Mouse (Mus musculus): Measurements from ENCODE around the gene Phf21a. TPM values are rescaled to one million over a fixed set of nuclear protein-coding genes. Genes with fewer than 3 reads are reported as not detected.

The Phf21a gene
- polyA plus RNA-seq, 1 experiment from 2014 or later: 46.2 TPM

GRCm38 (mm10) chr2:92380495-92381050 lies 287.7 kb downstream of the Phf21a start:
- H3K4me1 ChIP-seq (replicated peaks; ENCODE audit: control insufficient read depth, insufficient read depth, low read length): peaks cover 4% of the 10 kb centered on the region; the same call in 1 of the 2 replicates
- no peak for DNase-seq (ENCODE audit: low spot score)
- no peak overlapping the region for H3K9ac ChIP-seq (ENCODE audit: low read depth, low read length)
- WGBS: 81% methylated on average over 6 of the region's 6 CpGs
- no peak overlapping the region for H3K4me3 ChIP-seq (ENCODE audit: low read depth, low read length)
- no peak for ATAC-seq (ENCODE audit: low FRiP score)
- H3K27ac ChIP-seq (ENCODE audit: low read depth, low read length): no peak overlapping the region
- no peaks in the 10 kb centered on the region for H3K9me3 ChIP-seq (ENCODE audit: control insufficient read depth, low read length)
- H3K27me3 ChIP-seq (ENCODE audit: control insufficient read depth, insufficient read depth, low read length): no peaks in the 10 kb centered on the region
- peaks cover 11% of the 10 kb centered on the region for H3K36me3 ChIP-seq (ENCODE audit: control insufficient read depth, insufficient read depth, low read length)
- no peak overlapping the region for H3K4me2 ChIP-seq (replicated peaks; ENCODE audit: low read depth, low read length)

GRCm38 (mm10) chr2:92381161-92381560 lies 288.2 kb downstream of the Phf21a start:
- Histone ChIP-seq H3K4me1 (replicated peaks; ENCODE audit: control insufficient read depth, insufficient read depth, low read length) (no peaks in the 10 kb centered on the region), H3K27ac (ENCODE audit: low read depth, low read length) (no peak overlapping the region), H3K4me3 (ENCODE audit: low read depth, low read length) (no peak overlapping the region), H3K36me3 (ENCODE audit: control insufficient read depth, insufficient read depth, low read length) (peaks cover 16% of the 10 kb centered on the region), H3K9me3 (ENCODE audit: control insufficient read depth, low read length) (no peaks in the 10 kb centered on the region), H3K27me3 (ENCODE audit: control insufficient read depth, insufficient read depth, low read length) (no peaks in the 10 kb centered on the region), H3K9ac (ENCODE audit: low read depth, low read length) (no peak overlapping the region), H3K4me2 (replicated peaks; ENCODE audit: low read depth, low read length) (no peak overlapping the region)
- DNase-seq (ENCODE audit: low spot score) (no peak), ATAC-seq (ENCODE audit: low FRiP score) (no peak)
- 86% methylated on average over 5 of the region's 5 CpGs for WGBS

- Histone ChIP-seq H3K27ac (ENCODE audit: low read depth, low read length) (no peak within 1 kb of the TSS), H3K27me3 (ENCODE audit: control insufficient read depth, insufficient read depth, low read length) (no peaks in the 10 kb centered on the region), H3K9me3 (ENCODE audit: control insufficient read depth, low read length) (no peaks in the 10 kb centered on the region), H3K9ac (ENCODE audit: low read depth, low read length) (no peak within 1 kb of the TSS), H3K4me3 (ENCODE audit: low read depth, low read length) (no peak within 1 kb of the TSS), H3K36me3 (ENCODE audit: control insufficient read depth, insufficient read depth, low read length) (peaks cover 19% of the 10 kb centered on the region), H3K4me1 (replicated peaks; ENCODE audit: control insufficient read depth, insufficient read depth, low read length) (no peaks in the 10 kb centered on the region), H3K4me2 (replicated peaks; ENCODE audit: low read depth, low read length) (no peak within 1 kb of the TSS)
- WGBS: 88% methylated on average over 5 of the region's 5 CpGs
- DNase-seq (ENCODE audit: low spot score) (no peak), ATAC-seq (ENCODE audit: low FRiP score) (no peak)
Measured at GRCm38 (mm10) chr2:92381901-92382588, 289.1 kb downstream of the Phf21a start, which contains the start of gene 1700029I15Rik. 1700029I15Rik (plus strand) TSS chr2:92382538.

- Histone ChIP-seq H3K27me3 (ENCODE audit: control insufficient read depth, insufficient read depth, low read length) (no peaks in the 10 kb centered on the region), H3K36me3 (ENCODE audit: control insufficient read depth, insufficient read depth, low read length) (peaks cover 19% of the 10 kb centered on the region), H3K9ac (ENCODE audit: low read depth, low read length) (no peak overlapping the region), H3K9me3 (ENCODE audit: control insufficient read depth, low read length) (no peaks in the 10 kb centered on the region), H3K27ac (ENCODE audit: low read depth, low read length) (no peak overlapping the region), H3K4me3 (ENCODE audit: low read depth, low read length) (no peak overlapping the region), H3K4me2 (replicated peaks; ENCODE audit: low read depth, low read length) (no peak overlapping the region), H3K4me1 (replicated peaks; ENCODE audit: control insufficient read depth, insufficient read depth, low read length) (no peaks in the 10 kb centered on the region; the same call in 1 of the 2 replicates)
- ATAC-seq (ENCODE audit: low FRiP score) (no peak), DNase-seq (ENCODE audit: low spot score) (no peak)
- WGBS: 88% methylated on average over 4 of the region's 4 CpGs
Measured at GRCm38 (mm10) chr2:92382759-92383158, 289.8 kb downstream of the Phf21a start.

- 73% methylated on average over 4 of the region's 4 CpGs for WGBS
- Histone ChIP-seq H3K4me2 (replicated peaks; ENCODE audit: low read depth, low read length) (no peak overlapping the region), H3K27me3 (ENCODE audit: control insufficient read depth, insufficient read depth, low read length) (no peaks in the 10 kb centered on the region), H3K9me3 (ENCODE audit: control insufficient read depth, low read length) (no peaks in the 10 kb centered on the region), H3K4me3 (ENCODE audit: low read depth, low read length) (no peak overlapping the region), H3K4me1 (replicated peaks; ENCODE audit: control insufficient read depth, insufficient read depth, low read length) (peaks cover 6% of the 10 kb centered on the region), H3K9ac (ENCODE audit: low read depth, low read length) (no peak overlapping the region), H3K36me3 (ENCODE audit: control insufficient read depth, insufficient read depth, low read length) (peaks cover 19% of the 10 kb centered on the region), H3K27ac (ENCODE audit: low read depth, low read length) (no peak overlapping the region)
- ATAC-seq (ENCODE audit: low FRiP score) (no peak), DNase-seq (ENCODE audit: low spot score) (no peak)
Measured at GRCm38 (mm10) chr2:92384101-92384500, 291.2 kb downstream of the Phf21a start.

GRCm38 (mm10) chr2:92385113-92386051 lies 292.5 kb downstream of the Phf21a start:
- Histone ChIP-seq H3K27me3 (ENCODE audit: control insufficient read depth, insufficient read depth, low read length) (no peaks in the 10 kb centered on the region), H3K9ac (ENCODE audit: low read depth, low read length) (no peak overlapping the region), H3K4me2 (replicated peaks; ENCODE audit: low read depth, low read length) (no peak overlapping the region), H3K9me3 (ENCODE audit: control insufficient read depth, low read length) (no peaks in the 10 kb centered on the region), H3K4me3 (ENCODE audit: low read depth, low read length) (no peak overlapping the region), H3K36me3 (ENCODE audit: control insufficient read depth, insufficient read depth, low read length) (peaks cover 19% of the 10 kb centered on the region), H3K4me1 (replicated peaks; ENCODE audit: control insufficient read depth, insufficient read depth, low read length) (peaks cover 12% of the 10 kb centered on the region), H3K27ac (ENCODE audit: low read depth, low read length) (no peak overlapping the region)
- 82% methylated on average over 22 of the region's 22 CpGs for WGBS
- ATAC-seq (ENCODE audit: low FRiP score) (no peak), DNase-seq (ENCODE audit: low spot score) (no peak)

- DNase-seq (ENCODE audit: low spot score) (no peak), ATAC-seq (ENCODE audit: low FRiP score) (no peak)
- Histone ChIP-seq H3K4me1 (replicated peaks; ENCODE audit: control insufficient read depth, insufficient read depth, low read length) (peaks cover 23% of the 10 kb centered on the region), H3K4me2 (replicated peaks; ENCODE audit: low read depth, low read length) (no peak overlapping the region), H3K36me3 (ENCODE audit: control insufficient read depth, insufficient read depth, low read length) (peaks cover 19% of the 10 kb centered on the region), H3K4me3 (ENCODE audit: low read depth, low read length) (no peak overlapping the region), H3K27ac (ENCODE audit: low read depth, low read length) (no peak overlapping the region), H3K27me3 (ENCODE audit: control insufficient read depth, insufficient read depth, low read length) (no peaks in the 10 kb centered on the region), H3K9ac (ENCODE audit: low read depth, low read length) (no peak overlapping the region), H3K9me3 (ENCODE audit: control insufficient read depth, low read length) (no peaks in the 10 kb centered on the region)
- WGBS: 91% methylated on average over 28 of the region's 30 CpGs
Measured at GRCm38 (mm10) chr2:92386821-92387570, 294.1 kb downstream of the Phf21a start.

- 86% methylated on average over 4 of the region's 4 CpGs for WGBS
- no peaks in the 10 kb centered on the region for H3K27me3 ChIP-seq (ENCODE audit: control insufficient read depth, insufficient read depth, low read length)
- H3K9ac ChIP-seq (ENCODE audit: low read depth, low read length): 0 out of 2 replicates have a peak overlapping the region, but pooled peaks have one; percentile 27
- H3K4me2 ChIP-seq (replicated peaks; ENCODE audit: low read depth, low read length): no peak overlapping the region
- no peak overlapping the region; the same call in 1 of the 2 replicates for H3K4me3 ChIP-seq (ENCODE audit: low read depth, low read length)
- no peak overlapping the region for H3K27ac ChIP-seq (ENCODE audit: low read depth, low read length)
- ATAC-seq (ENCODE audit: low FRiP score): no peak
- H3K4me1 ChIP-seq (replicated peaks; ENCODE audit: control insufficient read depth, insufficient read depth, low read length): peaks cover 27% of the 10 kb centered on the region
- DNase-seq (ENCODE audit: low spot score): no peak
- peaks cover 19% of the 10 kb centered on the region for H3K36me3 ChIP-seq (ENCODE audit: control insufficient read depth, insufficient read depth, low read length)
- H3K9me3 ChIP-seq (ENCODE audit: control insufficient read depth, low read length): no peaks in the 10 kb centered on the region
Measured at GRCm38 (mm10) chr2:92387646-92388045, 294.7 kb downstream of the Phf21a start.
